Mouse (Mus musculus) erythroblast, embryonic 14.5 days (primary cell): ENCODE measurements around the gene Dlx6.

Experiments
- GATA1 ChIP-seq: IDR thresholded peaks from 2 replicates; pipeline ENCODE4 v1.6.1; 2012; ENCODE audit warnings: low read length, inconsistent platforms, mixed read lengths
- TAL1 ChIP-seq: IDR thresholded peaks from 3 replicates; pipeline ENCODE4 v1.6.1; 2012; ENCODE audit warnings: low read length, inconsistent platforms, mixed read lengths

GRCm38 (mm10) chr6:6884897-6885296 is 21.8 kb downstream of the Dlx6 start:
- TF ChIP-seq TAL1 (no peak), GATA1 (no peak)
